Mouse (Mus musculus) megakaryocyte, embryonic 14.5 days (primary cell): ENCODE measurements at regions not wholly inside any gene's neighbourhood (a gene's known extent, or its start where the extent isn't known, plus 50 kb on each side); places are given as distances from the start of the nearest gene placed in this dataset.

Experiments used
- FLI1 ChIP-seq: IDR thresholded peaks from 2 replicates; pipeline ENCODE4 v1.6.1; 2012; ENCODE audit warnings: low read length, inconsistent platforms, mixed read lengths
- GATA1 ChIP-seq: IDR thresholded peaks from 3 replicates; pipeline ENCODE4 v1.6.1; 2012; ENCODE audit warnings: mixed read lengths, low read length, inconsistent platforms, borderline replicate concordance

DNA sequence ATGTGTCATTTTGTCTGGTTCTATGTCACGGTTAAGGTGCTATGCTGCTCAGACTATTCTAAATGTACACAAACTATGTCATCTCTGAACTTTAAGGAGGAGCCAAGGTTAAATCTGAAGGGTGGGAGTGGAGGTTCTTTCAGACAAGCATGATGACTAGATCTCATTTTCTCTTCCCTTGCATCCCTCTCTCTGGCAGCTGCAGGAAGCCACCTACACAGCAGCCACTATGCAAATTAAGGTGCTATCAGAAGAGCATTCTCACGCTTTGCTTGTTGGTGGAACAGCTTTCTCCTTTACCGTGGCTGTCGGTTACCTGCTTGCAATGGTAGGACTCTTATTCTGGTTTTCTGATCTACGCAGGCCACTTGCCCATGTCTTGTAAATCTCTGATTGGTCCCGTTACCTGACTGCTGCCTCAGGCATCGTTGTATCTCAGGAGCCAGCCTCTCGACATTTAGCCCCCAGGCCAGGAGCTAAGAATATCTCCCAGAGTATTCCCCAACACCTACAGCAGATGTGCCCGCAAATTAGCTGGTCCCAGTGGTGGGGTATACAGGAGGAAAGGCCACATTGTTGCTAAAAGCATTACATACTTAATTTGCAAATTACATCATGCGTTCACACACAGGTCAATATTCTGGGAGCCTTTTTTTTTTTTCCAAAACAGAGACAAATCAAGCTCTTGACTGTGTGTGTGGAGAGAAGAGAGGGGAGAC is 192.6 kb downstream of the Emx2 start:
- TF ChIP-seq GATA1 (no peak), FLI1 (no peak)
